Mouse (Mus musculus) CH12.LX (cell line): ENCODE data around the gene Phf12. TPM values are rescaled to one million over a fixed set of nuclear protein-coding genes. Genes with fewer than 3 reads are reported as not detected.

Source experiments
- DNase-seq: peaks from one replicate; pipeline ENCODE4 v3.0.0-alpha.2; 2013; ENCODE audit errors: extremely low read depth
- H3K27ac ChIP-seq: 2 replicates; pipeline ENCODE4 v1.5.1; 2012; ENCODE audit warnings: low read depth, mild to moderate bottlenecking, control low read depth, moderate library complexity; ENCODE audit not compliant: insufficient read depth
- H3K27me3 ChIP-seq: replicated peaks from 2 replicates; pipeline ENCODE3; 2012; ENCODE audit warnings: inconsistent platforms
- H3K36me3 ChIP-seq, 2 experiments: replicated peaks in 1 of 2; 2 replicates each; pipeline versions ENCODE3 to v1.6.1; 2012; ENCODE audit warnings: inconsistent platforms in 1 of 2, low read length in 1 of 2, mild to moderate bottlenecking in 1 of 2, mixed read lengths in 1 of 2, moderate library complexity in 1 of 2; ENCODE audit not compliant: control insufficient read depth in 1 of 2, insufficient read depth in 1 of 2
- H3K4me1 ChIP-seq, 2 experiments: 2 replicates each; pipeline ENCODE4 v1.6.1; 2012; ENCODE audit warnings: inconsistent platforms in 1 of 2, moderate library complexity in 1 of 2; ENCODE audit not compliant: insufficient read depth in 2 of 2, control insufficient read depth in 1 of 2
- H3K4me2 ChIP-seq: 2 replicates; pipeline ENCODE4 v1.6.1; 2012; ENCODE audit warnings: low read depth, mild to moderate bottlenecking, control low read depth; ENCODE audit not compliant: poor library complexity, insufficient read depth, severe bottlenecking
- H3K4me3 ChIP-seq, 3 experiments: fragments of 150-350 bp in 1 of 3; sonication (generic) in 1 of 3; replicated peaks in 1 of 3; 2 replicates each; pipeline versions ENCODE3 to v1.5.1; 2011 to 2012; ENCODE audit warnings: low read depth in 2 of 3, low read length in 2 of 3, mild to moderate bottlenecking in 2 of 3, moderate library complexity in 2 of 3, control low read depth in 1 of 3, improper control_type of control experiment in 1 of 3, inconsistent platforms in 1 of 3, mixed read lengths in 1 of 3; ENCODE audit not compliant: poor library complexity in 1 of 3
- H3K79me2 ChIP-seq: replicated peaks from 2 replicates; pipeline ENCODE4 v1.6.1; 2012; ENCODE audit warnings: mild to moderate bottlenecking, moderate library complexity; ENCODE audit not compliant: control insufficient read depth, poor library complexity, insufficient read depth, severe bottlenecking; ENCODE audit errors: extremely low read depth
- H3K9ac ChIP-seq: 2 replicates; pipeline ENCODE4 v1.6.1; 2012; ENCODE audit warnings: low read depth, mild to moderate bottlenecking, control low read depth, moderate library complexity; ENCODE audit not compliant: insufficient read depth
- H3K9me3 ChIP-seq: replicated peaks from 2 replicates; pipeline ENCODE3; 2012; ENCODE audit warnings: low read length, inconsistent platforms, mixed read lengths
- BHLHE40 ChIP-seq: IDR thresholded peaks from 2 replicates; pipeline ENCODE4 v1.6.1; 2011; ENCODE audit warnings: mild to moderate bottlenecking, low read depth, low read length, improper control_type of control experiment
- CHD1 ChIP-seq: IDR thresholded peaks from 2 replicates; pipeline ENCODE4 v1.6.1; 2012; ENCODE audit warnings: low read depth, low read length, improper control_type of control experiment, inconsistent platforms
- CTCF ChIP-seq, 2 experiments: IDR thresholded peaks in 1 of 2; conservative IDR thresholded peaks in 1 of 2; 2 replicates each; pipeline ENCODE4 v1.5.1; 2011 to 2012; ENCODE audit warnings: low read depth in 2 of 2, low read length in 2 of 2, improper control_type of control experiment in 1 of 2, inconsistent platforms in 1 of 2, mild to moderate bottlenecking in 1 of 2, moderate library complexity in 1 of 2
- E2F4 ChIP-seq: IDR thresholded peaks from 2 replicates; pipeline ENCODE4 v1.6.1; 2011; ENCODE audit warnings: low read depth, low read length, improper control_type of control experiment; ENCODE audit not compliant: insufficient replicate concordance
- ELF1 ChIP-seq: IDR thresholded peaks from 2 replicates; pipeline ENCODE4 v1.6.1; 2014; ENCODE audit warnings: low read depth, mild to moderate bottlenecking, inconsistent platforms, low read length, improper control_type of control experiment
- EP300 ChIP-seq: IDR thresholded peaks from 2 replicates; pipeline ENCODE4 v1.6.1; 2011; ENCODE audit warnings: low read length, improper control_type of control experiment
- GABPA ChIP-seq: IDR thresholded peaks from 2 replicates; pipeline ENCODE4 v1.6.1; 2012; ENCODE audit warnings: low read depth, low read length, improper control_type of control experiment, inconsistent platforms; ENCODE audit not compliant: insufficient replicate concordance
- HCFC1 ChIP-seq: IDR thresholded peaks from 2 replicates; pipeline ENCODE4 v1.6.1; 2012; ENCODE audit warnings: low read depth, mild to moderate bottlenecking, inconsistent platforms, low read length, improper control_type of control experiment
- IRF4 ChIP-seq: IDR thresholded peaks from 2 replicates; pipeline ENCODE4 v1.6.1; 2014; ENCODE audit warnings: low read depth, mild to moderate bottlenecking, inconsistent platforms, low read length, improper control_type of control experiment
- JUND ChIP-seq: conservative IDR thresholded peaks from 2 replicates; pipeline ENCODE4 v1.6.1; 2011; ENCODE audit warnings: low read depth, low read length, improper control_type of control experiment
- KAT2A ChIP-seq: IDR thresholded peaks from 2 replicates; pipeline ENCODE4 v1.6.1; 2012; ENCODE audit warnings: low read length, improper control_type of control experiment, inconsistent platforms; ENCODE audit not compliant: insufficient replicate concordance
- MAFK ChIP-seq: IDR thresholded peaks from 2 replicates; pipeline ENCODE4 v1.6.1; 2011; ENCODE audit warnings: low read length, improper control_type of control experiment; ENCODE audit not compliant: insufficient replicate concordance
- MAX ChIP-seq: IDR thresholded peaks from 2 replicates; pipeline ENCODE4 v1.6.1; 2011; ENCODE audit warnings: low read length, improper control_type of control experiment
- MXI1 ChIP-seq: IDR thresholded peaks from 2 replicates; pipeline ENCODE4 v1.6.1; 2011; ENCODE audit warnings: mild to moderate bottlenecking, low read depth, low read length, improper control_type of control experiment
- MYC ChIP-seq: IDR thresholded peaks from 2 replicates; pipeline ENCODE4 v1.6.1; 2011; ENCODE audit warnings: low read depth, mild to moderate bottlenecking, improper control_type of control experiment, low read length
- NELFE ChIP-seq: IDR thresholded peaks from 2 replicates; pipeline ENCODE4 v1.6.1; 2011; ENCODE audit warnings: low read depth, low read length, improper control_type of control experiment
- NRF1 ChIP-seq: IDR thresholded peaks from 2 replicates; pipeline ENCODE4 v1.6.1; 2014; ENCODE audit warnings: low read depth, mild to moderate bottlenecking, inconsistent platforms, low read length, improper control_type of control experiment, moderate library complexity
- POLR2A ChIP-seq: IDR thresholded peaks from 2 replicates; pipeline ENCODE4 v1.6.1; 2011; ENCODE audit warnings: low read depth, mild to moderate bottlenecking, improper control_type of control experiment, low read length
- POLR2AphosphoS2 ChIP-seq: IDR thresholded peaks from 2 replicates; pipeline ENCODE4 v1.6.1; 2011; ENCODE audit warnings: low read depth, low read length, improper control_type of control experiment
- RAD21 ChIP-seq: IDR thresholded peaks from 2 replicates; pipeline ENCODE4 v1.6.1; 2011; ENCODE audit warnings: low read depth, mild to moderate bottlenecking, low read length, improper control_type of control experiment, moderate library complexity
- RCOR1 ChIP-seq: conservative IDR thresholded peaks from 2 replicates; pipeline ENCODE4 v1.6.1; 2012; ENCODE audit warnings: low read depth, mild to moderate bottlenecking, inconsistent platforms, low read length, improper control_type of control experiment
- SMC3 ChIP-seq: IDR thresholded peaks from 2 replicates; pipeline ENCODE4 v1.6.1; 2011; ENCODE audit warnings: low read depth, low read length, improper control_type of control experiment
- TBP ChIP-seq: conservative IDR thresholded peaks from 2 replicates; pipeline ENCODE4 v1.6.1; 2011; ENCODE audit warnings: low read depth, low read length, improper control_type of control experiment
- TCF12 ChIP-seq: IDR thresholded peaks from 2 replicates; pipeline ENCODE4 v1.6.1; 2014; ENCODE audit warnings: low read depth, mild to moderate bottlenecking, inconsistent platforms, low read length, improper control_type of control experiment
- USF2 ChIP-seq: conservative IDR thresholded peaks from 2 replicates; pipeline ENCODE4 v1.6.1; 2011; ENCODE audit warnings: low read depth, low read length, improper control_type of control experiment
- ZC3H11A ChIP-seq: IDR thresholded peaks from 2 replicates; pipeline ENCODE4 v1.6.1; 2012; ENCODE audit warnings: low read depth, mild to moderate bottlenecking, inconsistent platforms, low read length, improper control_type of control experiment
- ZMIZ1 ChIP-seq: IDR thresholded peaks from 2 replicates; pipeline ENCODE4 v1.6.1; 2012; ENCODE audit warnings: low read depth, mild to moderate bottlenecking, inconsistent platforms, low read length, improper control_type of control experiment
- ZNF384 ChIP-seq: IDR thresholded peaks from 2 replicates; pipeline ENCODE4 v1.6.1; 2012; ENCODE audit warnings: low read depth, low read length, improper control_type of control experiment, inconsistent platforms
- dilution Hi-C: fragments of 300-500 bp; cut with MboI; formaldehyde crosslinking; loops from 2 replicates; pipeline ENCODE4 v1.14.3; 2020; ENCODE audit warnings: low sequenced_read_pairs; ENCODE audit not compliant: extremely low pct_unique_long_range_greater_than_20kb, extremely low pct_ligation_motif_present
- in situ Hi-C: fragments of 300-500 bp; cut with MboI; formaldehyde crosslinking; loops from 3 replicates; pipeline ENCODE4 v1.14.3; 2019; ENCODE audit warnings: low sequenced_read_pairs, low pct_ligation_motif_present, low pct_unique_long_range_greater_than_20kb, mixed read lengths
- polyA plus RNA-seq: library from polyadenylated mRNA; unstranded; fragments of >175 nt; gene quantifications from 2 replicates; pipeline ENCODE4 v1.2.1, GENCODE M21; 2012; ENCODE audit warnings: low read depth; ENCODE audit not compliant: insufficient read length
- total RNA-seq, 2 experiments: library from RNA; depleted of rRNA; stranded (reverse); fragments of 300-350 nt in 1 of 2; fragments of >200 nt in 1 of 2; gene quantifications; 2 replicates each; pipeline ENCODE4 v1.2.3; 2012 to 2014

Phf12 gene
- total and polyA plus RNA-seq, 3 experiments, result 10.7 to 59.7 (median 30.5) TPM

- dilution Hi-C loops, result no loop called here
- DNase-seq, result no peak
Observed at GRCm38 (mm10) chr11:77979221-77979809, 3.2 kb upstream of the Phf12 start.

GRCm38 (mm10) chr11:77980281-77981204 is 2.0 kb upstream of the Phf12 start:
- no peaks in the 10 kb centered on the region for H3K9me3 ChIP-seq
- H3K4me3 ChIP-seq, result peak overlapping the region; percentile 70 to 88 (median 71)
- DNase-seq, result peak; percentile 86
- peaks cover 3 to 25% of the 10 kb centered on the region in 2 experiments for H3K4me1 ChIP-seq
- H3K27me3 ChIP-seq, result peaks cover 28% of the 10 kb centered on the region
- peak overlapping the region; percentile 95 for H3K4me2 ChIP-seq
- H3K36me3 ChIP-seq, result peaks cover 0 to 7% of the 10 kb centered on the region in 2 experiments
- peak overlapping the region; percentile 57 for H3K9ac ChIP-seq
- H3K27ac ChIP-seq, result peak overlapping the region; percentile 84
- peaks cover 29% of the 10 kb centered on the region for H3K79me2 ChIP-seq
- in situ Hi-C loops (no loop called here), dilution Hi-C loops (no loop called here)
- no peak for TF ChIP-seq ZMIZ1
- no peak for TF ChIP-seq ZC3H11A
- TF ChIP-seq TCF12, result 0 out of 2 replicates have a peak, but pooled peaks have one; percentile 10
- peak; percentile 41 for TF ChIP-seq RAD21
- no peak for TF ChIP-seq MAFK
- TF ChIP-seq HCFC1, result peak; percentile 25; the same call in 1 of the 2 replicates
- TF ChIP-seq NRF1, result 0 out of 2 replicates have a peak, but pooled peaks have one; percentile 6
- TF ChIP-seq MAX, result peak; percentile 78
- TF ChIP-seq ELF1, result no peak; the same call in 1 of the 2 replicates
- TF ChIP-seq ZNF384, result no peak
- TF ChIP-seq JUND, result peak; percentile 89
- TF ChIP-seq USF2, result no peak
- TF ChIP-seq CHD1, result peak; percentile 90; the same call in 1 of the 2 replicates
- peak; percentile 59 for TF ChIP-seq SMC3
- TF ChIP-seq EP300, result peak; percentile 40
- TF ChIP-seq IRF4, result peak; percentile 42; the same call in 1 of the 2 replicates
- 0 out of 2 replicates have a peak, but pooled peaks have one; percentile 33 for TF ChIP-seq NELFE
- TF ChIP-seq MYC, result peak; percentile 29; the same call in 1 of the 2 replicates
- TF ChIP-seq CTCF (conservative IDR thresholded peaks at IDR 0.05 in 1 of 2, IDR thresholded peaks at IDR 0.05 in 1 of 2; ENCODE audit: low read depth in 2 of 2, low read length in 2 of 2), result peak; percentile 70 to 90
- TF ChIP-seq POLR2A, result peak; percentile 28; the same call in 1 of the 2 replicates
- TF ChIP-seq TBP, result 0 out of 2 replicates have a peak, but pooled peaks have one; percentile 12
- TF ChIP-seq E2F4, result no peak
- no peak for TF ChIP-seq POLR2AphosphoS2
- TF ChIP-seq MXI1, result peak; percentile 96
- no peak for TF ChIP-seq KAT2A
- TF ChIP-seq BHLHE40, result no peak

More at GRCm38 (mm10) chr11:77979221-77979809, 3.2 kb upstream of the Phf12 start:
- Histone ChIP-seq H3K36me3 (peaks cover 0 to 3% of the 10 kb centered on the region in 2 experiments), H3K9me3 (no peaks in the 10 kb centered on the region), H3K4me2 (no peak overlapping the region), H3K79me2 (peaks cover 17% of the 10 kb centered on the region), H3K27me3 (peaks cover 40% of the 10 kb centered on the region), H3K4me3 (no peak overlapping the region), H3K27ac (no peak overlapping the region), H3K9ac (no peak overlapping the region), H3K4me1 (peaks cover 3 to 20% of the 10 kb centered on the region in 2 experiments)
- no peak for TF ChIP-seq MAFK
- no peak for TF ChIP-seq MXI1
- TF ChIP-seq NELFE, result no peak
- TF ChIP-seq MYC, result no peak
- no peak for TF ChIP-seq RCOR1
- TF ChIP-seq POLR2AphosphoS2, result no peak
- TF ChIP-seq TBP, result no peak
- TF ChIP-seq TCF12, result no peak
- no peak for TF ChIP-seq JUND
- TF ChIP-seq GABPA, result no peak
- in situ Hi-C loops, result no loop called here
